Mouse (Mus musculus): ENCODE results near the gene N4bp1.

Gene N4bp1

DNA sequence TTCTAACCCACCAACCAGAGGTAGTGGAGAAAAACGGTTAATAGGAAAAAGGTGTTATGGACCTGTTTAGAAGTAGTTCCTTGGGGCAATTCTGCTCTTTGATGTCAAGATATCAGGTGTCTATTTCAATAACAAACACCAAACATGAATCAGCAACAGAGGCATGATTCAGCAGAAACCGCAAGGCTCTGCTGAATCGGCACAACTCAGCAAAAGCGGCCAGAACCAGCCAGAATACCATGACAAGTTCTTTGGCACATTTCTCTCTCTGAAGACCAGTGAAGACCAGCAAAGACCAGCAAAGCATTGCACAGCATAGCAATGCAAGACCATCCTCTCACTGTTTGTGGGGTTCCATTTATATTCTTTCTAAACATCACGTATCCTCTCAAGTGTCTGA lies 57.9 kb downstream of the N4bp1 start:
- in situ Hi-C loops (cut with MboI, MseI), result no loop called here

DNA sequence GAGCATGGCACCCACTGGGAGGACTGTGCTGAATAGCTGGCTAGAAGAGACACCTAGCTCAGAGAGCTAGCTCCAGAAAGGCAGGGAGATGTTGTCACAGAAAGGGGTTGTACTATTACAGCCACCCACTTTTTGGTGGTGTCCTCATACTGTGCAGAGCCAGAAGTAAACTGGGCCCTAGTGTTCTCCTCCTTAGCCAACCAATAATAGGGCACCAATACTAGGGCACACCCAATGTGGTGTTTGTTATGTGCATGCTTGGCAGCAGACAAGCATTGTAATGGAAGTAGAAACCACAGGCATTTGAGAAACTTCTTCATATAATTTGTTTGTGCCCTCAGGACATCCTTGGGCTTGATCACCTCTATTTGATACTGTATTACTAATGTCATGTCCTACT lies 58.5 kb downstream of the N4bp1 start:
- in situ Hi-C loops (cut with MboI, MseI), result no loop called here

DNA sequence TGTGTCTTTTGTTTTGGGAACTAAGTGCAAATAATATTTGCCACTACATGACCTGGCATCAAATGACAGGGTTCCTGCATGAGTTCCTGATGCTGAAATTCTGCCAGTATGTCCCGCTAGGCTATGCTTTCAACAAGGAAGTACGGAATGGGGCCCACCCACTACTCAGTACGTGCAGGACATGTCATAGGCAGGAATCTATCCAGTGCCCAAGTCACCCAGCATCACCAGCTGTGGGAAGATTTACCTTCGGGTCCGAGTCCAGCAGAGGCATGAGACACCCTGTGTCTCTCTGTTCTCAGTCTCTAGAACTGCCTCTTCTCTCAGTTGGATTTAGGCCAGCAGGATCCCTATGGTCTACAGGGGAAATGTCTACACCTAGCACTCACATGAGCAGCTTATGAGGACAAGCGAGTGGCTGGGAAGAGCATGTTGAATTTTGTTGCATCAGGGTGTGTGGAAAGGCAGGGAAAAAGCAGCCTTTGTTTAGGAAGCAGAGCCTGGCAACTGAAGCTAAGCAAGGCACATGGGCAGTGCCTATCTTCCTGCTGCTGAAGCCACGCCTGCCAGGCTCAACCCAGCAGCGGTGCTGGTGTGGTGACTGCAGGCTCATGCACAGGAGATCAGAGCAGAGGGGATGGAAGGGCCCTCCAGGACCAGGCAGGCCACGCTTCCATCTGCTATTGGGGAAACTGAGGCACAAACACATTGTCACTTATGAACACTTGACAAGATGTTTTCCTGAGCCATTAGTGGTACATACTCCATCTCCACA lies 59.2 kb downstream of the N4bp1 start:
- in situ Hi-C loops (cut with MboI, MseI), result no loop called here

DNA sequence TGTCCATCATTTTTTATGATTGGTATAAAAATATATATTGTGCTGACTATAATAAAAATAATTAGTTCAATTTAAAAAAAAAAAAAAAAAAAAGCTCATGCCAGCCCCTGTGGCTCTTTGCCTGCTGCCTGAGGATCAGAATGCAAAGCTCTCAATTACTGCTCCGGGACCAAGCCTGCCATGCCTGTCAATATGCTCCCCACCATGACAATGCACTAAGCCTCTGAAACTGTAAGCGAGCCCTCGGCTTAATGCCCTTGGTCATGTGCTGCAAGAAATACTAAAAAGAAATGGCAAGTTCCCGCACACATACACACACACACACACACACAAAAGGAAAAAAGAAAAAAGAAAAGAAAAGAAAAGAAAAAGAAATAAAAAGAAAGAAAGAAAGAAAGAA lies 60.3 kb downstream of the N4bp1 start:
- in situ Hi-C loops (cut with MboI, MseI), result loop anchor here (5.0 kb wide), 1 partner anchor 53 kb away; no protein-coding TSS in a partner anchor

DNA sequence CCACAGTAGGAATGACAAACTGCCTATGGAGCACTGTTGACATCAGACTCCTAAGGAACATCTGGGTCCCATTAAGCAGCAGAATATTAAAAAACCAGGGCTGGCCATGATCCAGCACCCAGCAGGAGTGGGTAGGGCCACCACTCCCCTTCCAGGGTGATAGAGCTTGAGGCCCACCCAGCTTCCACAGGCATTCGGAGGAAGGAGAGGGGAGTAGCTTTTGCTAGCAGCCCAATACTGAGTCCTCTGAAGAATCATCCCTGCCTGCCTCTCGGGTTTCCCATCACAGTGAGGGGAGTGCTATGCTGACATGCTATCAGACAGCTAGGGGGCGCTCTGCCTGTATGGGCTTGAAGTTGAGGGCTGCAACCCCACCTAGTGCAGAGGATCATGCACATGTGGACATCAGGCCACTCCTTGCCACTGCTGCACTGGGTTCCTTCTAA lies 64.3 kb downstream of the N4bp1 start:
- in situ Hi-C loops (cut with MboI, MseI), result loop anchor here (5.0 kb wide), 1 partner anchor 57 kb away; no protein-coding TSS in a partner anchor

DNA sequence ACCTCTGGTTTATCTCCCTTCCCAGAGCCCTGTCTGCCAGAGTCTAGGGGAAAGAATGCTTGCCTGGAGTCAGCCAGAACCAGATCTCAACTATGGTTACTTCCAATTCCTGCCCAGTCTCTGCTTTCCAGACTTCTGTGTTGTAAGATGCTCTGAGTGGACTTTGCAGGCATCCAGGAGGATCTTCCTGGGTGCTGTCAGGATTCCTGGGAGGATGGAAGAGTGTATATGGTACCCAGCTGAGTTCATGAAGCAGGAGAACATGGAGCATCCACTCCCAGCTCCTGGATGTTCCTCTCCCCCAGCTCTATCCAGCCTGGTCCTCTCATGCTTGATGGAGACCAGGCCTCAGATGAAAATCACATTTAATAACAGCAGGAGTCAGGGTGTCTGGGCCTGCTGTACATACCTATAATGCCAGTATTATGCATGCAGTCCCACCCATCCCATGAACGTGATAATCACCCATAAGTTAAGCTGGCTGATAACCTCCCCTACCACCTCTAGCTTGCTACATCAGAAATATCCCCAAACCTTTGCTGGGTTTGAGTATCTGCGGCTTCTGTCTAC lies 64.8 kb downstream of the N4bp1 start:
- in situ Hi-C loops (cut with MboI, MseI), result loop anchor here (5.0 kb wide), 1 partner anchor 57 kb away; no protein-coding TSS in a partner anchor

DNA sequence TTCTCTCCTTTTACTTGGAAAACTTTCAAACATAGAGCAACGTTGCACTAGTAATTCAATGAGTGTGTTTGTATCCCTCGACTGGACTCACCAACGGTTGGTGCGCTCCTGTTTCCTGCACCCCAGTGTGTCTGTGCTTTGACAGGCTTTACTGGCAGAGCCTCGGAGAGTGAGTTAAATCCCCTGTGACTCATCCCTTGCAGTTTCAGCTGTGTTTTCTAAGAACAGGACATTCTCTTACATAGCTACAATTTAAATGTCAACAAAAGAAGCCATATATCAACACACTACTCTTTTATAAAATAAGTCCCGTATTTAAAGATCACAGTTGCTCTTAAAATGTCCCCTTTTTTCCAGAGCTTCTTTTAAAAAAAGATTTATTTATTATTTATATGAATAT lies 65.6 kb downstream of the N4bp1 start:
- in situ Hi-C loops (cut with MboI, MseI), result no loop called here

DNA sequence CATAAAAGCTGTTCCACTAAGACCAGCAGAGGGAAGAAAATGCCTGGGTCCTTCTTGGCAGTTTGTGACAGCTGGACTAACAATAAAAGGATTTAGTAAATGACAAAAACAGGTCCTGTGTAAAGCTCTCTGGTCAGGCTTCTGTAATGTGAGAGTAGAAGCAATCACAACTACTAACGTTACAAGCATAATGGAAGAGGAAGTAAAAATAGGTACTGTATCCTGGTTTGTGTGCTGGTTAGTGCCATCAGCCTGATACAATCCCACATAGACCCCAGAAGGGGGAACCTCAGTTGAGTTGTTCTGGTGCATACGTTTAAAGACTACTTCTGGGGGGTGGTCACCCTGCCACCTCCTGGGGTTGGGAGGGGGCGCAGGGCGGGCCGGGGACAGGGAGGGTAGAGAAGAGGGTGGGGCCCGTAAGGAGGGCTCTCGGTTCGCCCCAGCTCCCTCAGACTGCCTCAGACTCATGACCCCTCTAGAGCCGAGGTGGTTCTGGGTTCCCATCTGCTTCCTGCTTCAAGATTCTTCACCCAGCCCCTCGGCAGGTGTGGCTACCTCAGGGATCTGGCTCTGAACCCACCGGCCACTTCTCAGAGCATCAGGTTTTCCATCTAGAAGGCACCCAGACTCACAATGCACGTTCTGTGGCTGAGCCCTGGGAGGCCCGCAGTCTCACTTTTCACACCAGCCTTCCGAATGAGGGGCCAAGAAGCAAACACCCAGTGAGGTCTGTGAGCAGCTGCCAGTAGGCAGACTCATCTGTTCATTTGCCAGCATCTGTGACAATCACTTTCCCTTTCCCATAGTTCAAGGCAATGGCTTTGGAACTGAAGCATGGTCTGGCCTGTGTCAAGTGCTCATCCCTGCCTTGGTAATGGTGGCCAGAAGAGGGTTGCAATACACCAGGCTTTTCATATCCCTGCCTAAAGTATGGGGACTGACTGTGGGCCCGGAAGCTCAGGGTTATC lies 75.8 kb downstream of the N4bp1 start:
- in situ Hi-C loops (cut with MboI, MseI), result loop anchor here (5.0 kb wide), 1 partner anchor 93 kb away; no protein-coding TSS in a partner anchor

DNA sequence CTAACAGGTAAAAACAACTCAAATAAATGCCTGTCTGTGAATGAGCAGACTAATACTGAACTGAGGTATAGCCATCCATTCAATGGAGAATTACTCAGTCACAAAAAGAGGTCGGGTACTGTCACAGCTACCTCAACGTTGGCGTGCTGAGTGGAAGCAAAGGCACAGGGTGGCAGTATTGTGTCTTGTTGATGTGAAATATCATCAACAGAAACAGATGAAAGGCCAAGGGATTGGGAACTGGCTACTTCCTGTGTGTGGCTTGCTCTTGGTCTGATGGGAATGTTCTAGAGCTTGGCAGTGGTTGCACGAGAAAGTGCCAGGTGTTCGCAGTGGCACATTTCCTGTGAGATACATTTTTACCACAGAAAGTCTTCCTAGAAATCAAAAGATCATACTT lies 76.8 kb downstream of the N4bp1 start:
- in situ Hi-C loops (cut with MboI, MseI), result loop anchor here (5.0 kb wide), 1 partner anchor 94 kb away; no protein-coding TSS in a partner anchor

DNA sequence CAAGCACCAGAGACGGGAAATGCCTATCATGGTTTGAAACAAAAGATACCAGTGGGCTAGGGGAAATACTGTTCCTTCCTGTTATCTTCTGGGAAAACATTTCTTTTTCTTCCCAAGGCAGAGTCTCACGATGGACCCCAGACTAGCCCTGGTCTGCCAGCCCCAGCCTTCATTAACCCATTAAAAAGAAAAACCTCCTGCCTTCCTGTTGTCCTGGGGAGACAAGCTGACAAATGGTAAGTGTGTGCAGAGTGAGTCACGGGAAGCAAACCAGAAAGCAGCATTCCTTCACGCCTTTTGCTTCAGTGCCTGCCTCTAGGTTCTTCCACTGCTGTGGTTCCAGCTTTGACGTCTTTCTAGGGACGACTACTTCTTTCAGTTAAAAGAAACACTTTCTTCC lies 83.1 kb downstream of the N4bp1 start:
- in situ Hi-C loops (cut with MboI, MseI), result no loop called here

DNA sequence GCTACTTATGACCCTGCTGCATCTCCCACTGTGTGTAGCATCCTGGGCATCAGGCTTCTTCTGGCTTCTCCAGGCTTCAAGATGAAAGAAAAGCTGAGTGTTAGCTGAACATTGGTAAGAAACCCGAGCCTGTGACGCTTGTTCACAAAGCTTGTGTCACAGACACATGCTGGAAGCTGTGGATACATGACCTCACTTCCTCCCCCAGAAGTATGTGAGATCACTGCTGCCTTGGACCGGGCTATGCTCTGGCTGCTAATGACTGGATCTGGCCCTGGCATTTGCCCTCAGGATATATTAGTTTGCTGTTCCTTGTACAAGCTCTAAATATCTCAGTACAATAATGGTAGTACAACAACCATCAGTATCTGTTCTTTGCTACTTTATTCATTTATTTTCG lies 84.1 kb downstream of the N4bp1 start:
- in situ Hi-C loops (cut with MboI, MseI), result no loop called here

DNA sequence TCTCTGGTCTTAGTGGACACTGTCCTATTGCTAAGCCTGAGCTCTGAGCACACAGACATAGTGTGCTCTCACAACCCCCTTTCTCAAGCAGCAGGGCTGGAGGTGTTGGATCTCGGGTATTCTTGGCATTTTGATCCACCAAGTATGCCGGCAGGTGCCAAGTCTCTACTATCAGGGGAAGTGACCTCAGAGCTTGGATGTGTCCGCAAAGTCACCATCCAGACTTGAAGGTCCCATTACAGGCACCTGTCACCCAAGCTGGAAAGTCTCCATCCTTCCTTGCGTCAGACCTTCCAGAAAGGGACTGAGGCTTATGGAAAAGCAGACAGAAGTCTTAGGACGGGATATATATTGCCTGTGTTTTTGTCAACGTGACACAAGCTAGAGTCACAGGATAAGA lies 86.9 kb downstream of the N4bp1 start:
- in situ Hi-C loops (cut with MboI, MseI), result no loop called here

DNA sequence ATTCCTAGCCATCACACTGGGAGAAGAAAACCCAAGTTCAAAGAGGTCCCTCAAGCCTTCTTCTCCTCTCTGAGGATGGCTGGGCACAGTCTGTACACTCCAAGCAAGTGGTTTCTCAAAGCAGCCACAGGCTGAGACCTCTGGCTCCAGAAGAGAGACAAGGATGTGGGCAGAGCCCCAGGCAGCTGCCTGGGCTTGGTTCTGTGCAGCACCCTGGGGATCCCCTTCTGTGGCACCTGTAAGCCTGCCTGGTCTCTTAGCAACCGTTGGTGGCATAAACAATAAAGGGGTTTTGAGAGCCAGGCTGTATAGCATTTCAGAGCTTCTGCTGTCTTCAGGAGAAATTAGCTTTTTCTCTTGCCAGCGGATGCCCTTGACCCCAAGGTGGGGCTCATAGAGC lies 87.4 kb downstream of the N4bp1 start:
- in situ Hi-C loops (cut with MboI, MseI), result no loop called here

DNA sequence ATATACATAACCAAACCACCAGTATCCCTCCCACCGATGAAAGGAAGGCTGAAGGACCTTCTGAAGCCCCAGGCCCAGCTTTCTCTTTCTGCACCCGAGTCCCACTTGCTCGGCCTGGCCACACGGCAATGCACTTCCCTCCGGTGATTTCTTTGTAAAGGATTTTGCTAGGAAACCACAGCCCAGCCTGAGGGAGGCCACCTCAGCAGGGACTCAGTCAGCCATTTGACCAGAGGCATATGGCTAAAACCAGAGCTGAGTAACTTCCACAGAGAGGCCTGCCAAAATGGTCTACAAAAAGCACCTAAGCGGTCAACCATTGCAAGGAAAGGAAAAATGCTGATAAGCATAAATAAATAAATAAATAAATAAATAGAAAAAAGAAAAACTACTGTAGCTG lies 90.3 kb downstream of the N4bp1 start:
- in situ Hi-C loops (cut with MboI, MseI), result no loop called here

DNA sequence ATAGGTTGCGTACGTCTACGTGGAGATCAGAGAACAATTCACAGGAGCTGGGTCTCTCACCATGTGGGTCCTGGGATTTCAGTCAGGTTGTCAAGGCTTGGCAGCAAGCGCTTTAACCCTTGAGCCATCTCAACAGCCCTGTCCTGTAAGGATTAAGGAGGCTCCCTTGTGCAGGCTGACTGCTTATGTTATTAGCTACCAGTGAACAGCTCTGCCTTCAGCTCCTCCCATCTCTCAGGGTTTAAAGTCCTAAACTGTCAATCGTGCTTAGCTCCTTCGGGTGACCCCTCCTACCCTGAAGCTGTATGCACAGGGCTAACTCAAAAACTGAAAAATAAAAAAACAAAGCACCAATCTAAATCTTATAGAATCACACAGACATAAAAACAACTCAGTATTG lies 93.5 kb downstream of the N4bp1 start:
- in situ Hi-C loops (cut with MboI, MseI), result no loop called here

DNA sequence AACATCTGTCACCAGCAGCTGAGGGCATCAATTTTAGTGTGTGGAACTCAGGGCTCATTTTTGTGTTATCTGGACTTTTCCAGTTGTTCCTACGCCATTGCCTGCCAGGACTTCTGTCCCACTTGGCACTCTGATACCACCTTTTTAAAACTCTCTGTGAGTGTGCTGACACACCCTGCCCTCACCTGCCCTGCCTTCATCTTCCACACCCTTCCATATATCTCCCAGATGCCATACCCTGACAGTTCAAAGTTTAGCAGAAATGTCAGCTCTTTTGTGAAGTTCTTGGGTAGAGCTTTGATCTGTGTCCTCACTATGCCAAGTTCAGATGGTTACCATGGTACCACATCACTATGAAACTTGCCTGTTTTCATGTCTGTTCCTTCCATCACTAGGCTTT lies 95.5 kb downstream of the N4bp1 start:
- in situ Hi-C loops (cut with MboI, MseI), result no loop called here

DNA sequence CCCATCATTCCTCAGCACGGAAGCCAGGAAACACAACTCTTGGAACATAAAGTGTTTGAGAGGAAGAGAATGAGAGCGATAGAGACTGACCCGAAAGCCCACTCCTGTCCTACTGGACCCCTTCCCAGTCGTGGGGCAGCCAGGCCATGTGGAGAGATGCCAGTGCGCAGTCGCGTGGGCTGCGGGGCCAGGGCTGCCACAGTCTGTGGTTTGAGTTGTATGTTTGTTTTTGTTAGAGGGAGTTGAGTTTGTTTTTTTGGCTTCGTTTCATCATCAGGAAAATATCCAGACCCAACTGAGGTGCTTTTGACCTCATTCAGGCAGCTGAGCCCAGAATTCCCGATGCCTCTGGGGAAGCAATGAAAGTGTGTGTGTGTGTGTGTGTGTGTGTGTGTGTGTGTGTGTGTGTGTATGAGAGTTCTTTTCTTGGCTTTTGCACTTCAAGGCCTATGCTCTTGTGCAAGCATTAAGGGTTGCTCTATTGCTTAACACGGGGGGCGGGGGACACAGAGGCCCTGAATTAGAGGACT lies 97.1 kb downstream of the N4bp1 start:
- in situ Hi-C loops (cut with MboI, MseI), result no loop called here

DNA sequence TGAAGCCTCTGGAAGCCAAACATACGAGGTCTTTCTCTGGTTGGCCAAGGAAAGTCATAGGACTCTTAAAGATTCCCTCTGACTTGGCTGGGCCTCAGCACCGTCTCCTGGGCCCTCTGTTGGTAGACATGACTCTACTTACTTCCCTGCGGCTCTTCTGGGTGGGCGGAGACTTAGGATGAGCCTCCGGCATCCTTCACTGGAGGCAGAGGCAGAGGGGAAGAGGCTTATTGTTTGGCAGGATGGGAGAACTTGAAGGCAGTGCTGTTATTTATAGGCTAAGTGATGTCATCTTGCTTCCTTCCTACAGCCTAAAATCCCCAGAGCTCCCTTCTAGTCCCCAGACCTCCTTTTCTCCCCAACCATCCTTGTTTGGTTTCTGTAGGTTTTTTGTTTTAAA lies 98.6 kb downstream of the N4bp1 start:
- in situ Hi-C loops (cut with MboI, MseI), result no loop called here

DNA sequence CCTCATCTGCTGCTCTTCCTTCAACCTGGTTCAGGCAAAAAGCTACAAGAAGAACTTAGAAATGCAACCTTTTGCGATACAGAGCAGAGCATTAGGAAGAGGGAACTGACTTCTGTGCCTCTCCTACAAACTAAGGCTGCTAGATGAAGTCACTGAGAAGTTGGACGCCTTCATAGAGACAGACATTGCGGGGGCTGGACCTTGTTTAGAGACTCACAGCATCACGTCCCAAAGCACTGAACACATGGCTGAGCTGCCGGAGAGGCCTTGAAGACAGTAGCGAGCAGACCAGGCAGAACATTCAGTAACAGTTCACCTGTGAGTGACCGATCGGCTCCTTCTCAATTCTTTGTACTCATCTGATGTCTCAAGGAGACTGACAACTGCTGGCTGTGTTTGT lies 104.0 kb downstream of the N4bp1 start:
- in situ Hi-C loops (cut with MboI, MseI), result no loop called here

DNA sequence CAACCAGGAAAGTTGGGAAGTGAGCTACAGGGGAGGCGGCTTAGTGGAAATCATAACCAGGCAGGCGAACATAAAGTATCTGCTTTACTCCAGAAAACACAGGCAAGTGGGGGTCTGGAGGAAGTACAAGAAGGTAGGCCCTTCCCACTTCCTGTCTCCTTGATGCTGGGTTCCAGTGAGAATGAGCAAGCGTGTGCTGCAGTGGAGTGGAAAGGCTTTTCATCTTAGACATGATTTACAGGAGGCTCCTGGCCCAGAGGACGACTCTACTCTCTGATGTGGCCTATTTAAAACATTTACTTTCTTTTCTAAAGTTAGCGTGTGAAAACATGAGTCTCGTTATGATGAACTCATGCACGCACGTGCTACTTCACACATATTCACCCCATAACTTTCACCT lies 105.9 kb downstream of the N4bp1 start:
- in situ Hi-C loops (cut with MboI, MseI), result no loop called here

DNA sequence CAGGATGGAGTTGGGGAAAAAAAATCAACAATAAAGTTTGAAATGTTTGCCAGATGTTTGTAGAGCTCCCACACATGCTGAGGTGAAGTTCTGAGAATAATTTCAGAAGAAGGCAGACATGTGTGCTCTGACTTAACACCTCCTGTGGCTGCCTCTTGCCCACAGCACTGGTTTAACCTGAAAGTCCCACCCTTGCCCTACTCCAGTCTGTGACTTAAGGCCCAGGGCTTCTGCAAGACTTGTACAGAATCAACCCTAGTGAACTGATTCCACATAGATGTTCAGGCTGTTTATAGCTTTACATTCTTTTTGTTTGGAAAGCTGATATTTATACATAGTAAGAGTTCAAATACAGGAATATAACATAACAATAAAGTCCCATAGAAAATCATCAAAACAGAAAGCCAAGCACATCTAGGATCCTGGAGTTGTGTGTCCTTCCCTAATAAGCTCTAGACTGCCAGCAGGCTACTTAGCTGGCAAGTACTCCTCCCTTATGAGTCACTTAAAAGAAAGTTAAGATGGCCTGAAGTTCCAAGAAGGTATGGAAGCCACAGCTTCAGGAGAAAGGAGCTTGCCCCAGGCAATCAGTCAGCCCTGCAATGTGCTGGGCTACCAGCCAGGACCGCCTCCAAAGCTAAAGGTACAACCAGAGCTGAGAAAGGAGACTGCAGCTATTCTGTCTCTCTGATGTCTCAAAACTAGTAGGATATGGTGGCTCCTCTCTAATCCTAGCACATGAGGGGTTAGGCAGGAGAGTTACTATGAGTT lies 114.9 kb downstream of the N4bp1 start:
- in situ Hi-C loops (cut with MboI, MseI), result no loop called here

Data from T-helper 2 cell (primary cell).